21 mouse cellular contexts compared by ENCODE assay signal in genomic region chr13:38162002-38162401, GRCm38 (mm10). TPM values are rescaled to one million over a fixed set of nuclear protein-coding genes. Genes with fewer than 3 reads are reported as not detected.
DNase-seq lines count a peak whose midpoint lies in the region; ATAC-seq and TF ChIP-seq lines count a peak whose summit lies in the region.
"Had no signal": no experiment of that assay in that cellular context is flagged by ENCODE, and none has a peak within 500 bp of the region (broad histone marks: within the 10 kb centered on the region; RNA-seq: fewer than 3 reads in every experiment).

No protein-coding gene starts in this region.

- TF ChIP-seq CTCF in lung, postnatal 0 days (IDR thresholded peaks at IDR 0.05): peak; percentile 21
- peak; percentile 75 for TF ChIP-seq CTCF in intestine, postnatal 0 days (IDR thresholded peaks at IDR 0.05; ENCODE audit: low read depth)

- TF ChIP-seq EP300 in lung, postnatal 0 days (IDR thresholded peaks at IDR 0.05): no peak

- peak overlapping the region; percentile 91 to 97 for H3K27ac ChIP-seq in heart, embryonic 14.5 days (replicated peaks in 1 of 2; ENCODE audit: control insufficient read depth in 1 of 2, insufficient read depth in 1 of 2, low read depth in 2 of 2, low read length in 2 of 2)
- H3K27ac ChIP-seq in lung, postnatal 0 days (ENCODE audit: low read length): no peak overlapping the region
- peak overlapping the region; percentile 16; the same call in 1 of the 2 replicates for H3K27ac ChIP-seq in intestine, postnatal 0 days (ENCODE audit: low read depth, low read length)
- H3K27ac ChIP-seq: forebrain, embryonic 10.5 days; hindbrain, embryonic 13.5 days; kidney, embryonic 15.5 days; liver, embryonic 14.5 days; midbrain, embryonic 13.5 days; neural tube, embryonic 12.5 days had no signal

- peaks cover 33% of the 10 kb centered on the region for H3K36me3 ChIP-seq in heart, embryonic 14.5 days (ENCODE audit: control insufficient read depth, insufficient read depth, low read length)
- H3K36me3 ChIP-seq in lung, postnatal 0 days (ENCODE audit: insufficient read depth, low read length): no peaks in the 10 kb centered on the region
- peaks cover 8% of the 10 kb centered on the region; the same call in 1 of the 2 replicates for H3K36me3 ChIP-seq in intestine, postnatal 0 days (ENCODE audit: control insufficient read depth, insufficient read depth)
- H3K36me3 ChIP-seq: forebrain, embryonic 10.5 days; hindbrain, embryonic 13.5 days; kidney, embryonic 15.5 days; limb, embryonic 13.5 days; midbrain, embryonic 13.5 days; neural tube, embryonic 12.5 days had no signal

- peak overlapping the region; percentile 36; the same call in 1 of the 2 replicates for H3K4me2 ChIP-seq in heart, embryonic 14.5 days (ENCODE audit: low read length)
- no peak overlapping the region for H3K4me2 ChIP-seq in lung, postnatal 0 days (replicated peaks; ENCODE audit: low read depth, low read length)
- no peak overlapping the region for H3K4me2 ChIP-seq in intestine, postnatal 0 days (replicated peaks; ENCODE audit: low read depth)
- H3K4me2 ChIP-seq: hindbrain, embryonic 13.5 days; kidney, embryonic 15.5 days; limb, embryonic 13.5 days; midbrain, embryonic 13.5 days; neural tube, embryonic 12.5 days had no signal

- H3K27me3 ChIP-seq in heart, embryonic 14.5 days (ENCODE audit: control insufficient read depth, insufficient read depth, low read length): no peaks in the 10 kb centered on the region
- no peaks in the 10 kb centered on the region; the same call in 1 of the 2 replicates for H3K27me3 ChIP-seq in lung, postnatal 0 days (replicated peaks; ENCODE audit: insufficient read depth, low read length)
- H3K27me3 ChIP-seq in intestine, postnatal 0 days (replicated peaks; ENCODE audit: control insufficient read depth, insufficient read depth, low read length): no peaks in the 10 kb centered on the region
- H3K27me3 ChIP-seq: Patski had no signal

- no peak for ATAC-seq in heart, embryonic 14.5 days (ENCODE audit: insufficient number of reproducible peaks, insufficient read depth, low FRiP score, low read depth)
- ATAC-seq in lung, postnatal 0 days: no peak
- peak; percentile 77 for ATAC-seq in intestine, postnatal 0 days
- ATAC-seq in granulocyte monocyte progenitor cell, adult 5-6 weeks (replicated peaks; ENCODE audit: poor library complexity, severe bottlenecking): no peak
- ATAC-seq: activated CD4-positive, CD25-positive, alpha-beta regulatory T cell, adult 4 months; inflammation-experienced regulatory T-cells, adult 6 months; midbrain, embryonic 13.5 days; Patski had no signal

- H3K4me1 ChIP-seq in heart, embryonic 14.5 days (ENCODE audit: control insufficient read depth in 2 of 2, insufficient read depth in 2 of 2, low read length in 2 of 2): peaks cover 20 to 58% of the 10 kb centered on the region in 2 experiments
- no peaks in the 10 kb centered on the region for H3K4me1 ChIP-seq in lung, postnatal 0 days (ENCODE audit: insufficient read depth, low read depth, low read length)
- peaks cover 2% of the 10 kb centered on the region; the same call in 1 of the 2 replicates for H3K4me1 ChIP-seq in intestine, postnatal 0 days (replicated peaks; ENCODE audit: control insufficient read depth, insufficient read depth, low read length)
- H3K4me1 ChIP-seq: hindbrain, embryonic 13.5 days; kidney, embryonic 15.5 days; midbrain, embryonic 13.5 days; neural tube, embryonic 12.5 days had no signal

- DNase-seq in heart, adult 9 months (ENCODE audit: low spot score in 2 of 2): no peak
- no peak for DNase-seq in lung, postnatal 0 days (ENCODE audit: low spot score)
- no peak for DNase-seq in lung, postnatal 36 days
- no peak for DNase-seq in urinary bladder, postnatal 25 days (ENCODE audit: low spot score)
- DNase-seq: cerebellum, adult 9-10 months; right cerebral cortex, adult 18-20 months; thymus, adult 18-20 months had no signal

- 63% methylated on average over 2 of the region's 2 CpGs for WGBS in heart, embryonic 14.5 days
- WGBS in lung, postnatal 0 days: 78% methylated on average over 2 of the region's 2 CpGs
- 55% methylated on average over 2 of the region's 2 CpGs for WGBS in intestine, postnatal 0 days

- peak overlapping the region; percentile 43 for H3K9ac ChIP-seq in heart, embryonic 14.5 days (ENCODE audit: low read length)
- H3K9ac ChIP-seq in lung, postnatal 0 days (replicated peaks; ENCODE audit: low read depth): no peak overlapping the region
- no peak overlapping the region for H3K9ac ChIP-seq in intestine, postnatal 0 days (ENCODE audit: low read depth, low read length)
- H3K9ac ChIP-seq: forebrain, postnatal 0 days; hindbrain, embryonic 13.5 days; kidney, embryonic 15.5 days; limb, embryonic 13.5 days; liver, embryonic 14.5 days; midbrain, embryonic 13.5 days; neural tube, embryonic 12.5 days had no signal

- H3K4me3 ChIP-seq in heart, embryonic 14.5 days (ENCODE audit: control insufficient read depth in 1 of 2, insufficient read depth in 1 of 2, low read depth in 1 of 2, low read length in 2 of 2): no peak overlapping the region
- no peak overlapping the region for H3K4me3 ChIP-seq in lung, postnatal 0 days (ENCODE audit: low read depth, low read length)
- no peak overlapping the region for H3K4me3 ChIP-seq in intestine, postnatal 0 days (ENCODE audit: low read depth, low read length)
- H3K4me3 ChIP-seq: forebrain, embryonic 10.5 days; hindbrain, embryonic 13.5 days; kidney, embryonic 15.5 days; limb, embryonic 13.5 days; midbrain, embryonic 13.5 days; neural tube, embryonic 12.5 days had no signal

- no peaks in the 10 kb centered on the region for H3K9me3 ChIP-seq in heart, embryonic 14.5 days (ENCODE audit: control insufficient read depth, low read length)
- H3K9me3 ChIP-seq in lung, postnatal 0 days (ENCODE audit: low read length): no peaks in the 10 kb centered on the region
- no peaks in the 10 kb centered on the region for H3K9me3 ChIP-seq in intestine, postnatal 0 days (ENCODE audit: control insufficient read depth)
- H3K9me3 ChIP-seq: forebrain, embryonic 10.5 days; hindbrain, embryonic 13.5 days; kidney, embryonic 15.5 days; limb, embryonic 13.5 days; midbrain, embryonic 13.5 days; neural tube, embryonic 12.5 days had no signal

RNA-seq across cellular contexts. Expression of gene Dsp, which starts 10.9 kb away (rescaled TPM):
- 69.5 and 71.1 TPM in 2 replicates for polyA plus RNA-seq in heart, embryonic 14.5 days (2014; fragmentation: Nextera tagmentation; extraction: Ambion mirVana)
- 5.5 and 7.0 TPM in 2 replicates for polyA plus RNA-seq in lung, postnatal 0 days (2015; fragmentation: Nextera tagmentation; extraction: Ambion mirVana)
- 14.8 and 15.7 TPM in 2 replicates for polyA plus RNA-seq in intestine, postnatal 0 days (2015; fragmentation: Nextera tagmentation; extraction: Ambion mirVana)
- total RNA-seq in granulocyte monocyte progenitor cell, adult 5-6 weeks (2014; fragmentation: Nextera tagmentation): 0.95 and 3.2 TPM in 2 replicates
- 0.57 and 0.95 TPM in 2 replicates for total RNA-seq in granulocyte monocyte progenitor cell, adult 5-6 weeks (2017)

RNA-seq across cellular contexts. Expression of gene Snrnp48, which starts 42.7 kb away (rescaled TPM):
- 24.8 and 27.6 TPM in 2 replicates for polyA plus RNA-seq in heart, embryonic 14.5 days (2014; fragmentation: Nextera tagmentation; extraction: Ambion mirVana)
- polyA plus RNA-seq in lung, postnatal 0 days (2015; fragmentation: Nextera tagmentation; extraction: Ambion mirVana): 24.0 and 24.8 TPM in 2 replicates
- polyA plus RNA-seq in intestine, postnatal 0 days (2015; fragmentation: Nextera tagmentation; extraction: Ambion mirVana): 19.5 and 23.8 TPM in 2 replicates
- total RNA-seq in granulocyte monocyte progenitor cell, adult 5-6 weeks (2014; fragmentation: Nextera tagmentation): 49.3 and 63.7 TPM in 2 replicates
- total RNA-seq in granulocyte monocyte progenitor cell, adult 5-6 weeks (2017): 94.5 and 134 TPM in 2 replicates
